Mouse (Mus musculus): ENCODE results near the gene Crtc3. TPM values are rescaled to one million over a fixed set of nuclear protein-coding genes. Genes with fewer than 3 reads are reported as not detected.
A peak's percentile ranks its signal among the peaks of the same experiment; 100 is the strongest.

Crtc3 gene
- total RNA-seq, 2 experiments from 2014 or later: 21.4 to 25.9 TPM

DNA sequence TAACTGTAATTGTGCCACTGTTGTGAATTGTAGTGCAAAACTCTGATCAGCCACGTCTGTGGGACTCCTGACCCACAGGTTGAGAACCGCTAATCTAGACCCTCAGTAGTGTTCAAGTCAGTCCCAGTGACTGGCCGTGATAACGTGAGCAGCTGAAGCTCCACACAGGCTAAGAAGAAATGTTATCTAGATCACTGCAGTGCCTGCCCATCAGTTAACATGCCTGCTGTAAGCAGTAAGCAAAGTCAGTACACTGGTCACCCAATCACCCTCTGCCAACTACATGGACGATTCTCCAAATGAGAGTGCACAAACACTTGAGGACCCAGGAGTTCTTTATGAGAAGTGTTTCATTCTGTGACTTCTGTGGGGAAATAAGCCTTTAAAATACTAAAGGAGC, 3.0 kb downstream of the Crtc3 start:
- no peak for DNase-seq (ENCODE audit: low spot score in 2 of 2)

DNA sequence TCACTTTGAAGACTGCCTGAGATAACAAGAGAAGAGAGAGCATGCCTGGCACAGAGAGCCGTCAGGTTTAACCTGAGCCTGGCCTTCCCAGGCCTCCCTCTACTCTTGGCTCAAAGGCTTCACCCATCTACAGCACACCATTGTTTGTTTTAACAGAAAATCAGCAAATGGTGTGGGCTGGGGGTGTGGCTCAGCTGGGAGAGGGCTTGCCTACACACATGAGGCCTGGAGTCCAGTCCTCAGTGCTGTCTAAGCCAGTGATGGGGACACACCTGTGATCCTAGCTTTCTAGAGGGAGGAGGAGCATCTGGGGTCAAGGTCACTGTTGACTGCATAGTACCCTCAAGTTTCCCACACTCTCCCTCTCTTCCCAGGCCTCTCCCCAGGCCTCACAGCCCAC, 6.0 kb downstream of the Crtc3 start:
- no peak for DNase-seq (ENCODE audit: low spot score in 2 of 2)

DNA sequence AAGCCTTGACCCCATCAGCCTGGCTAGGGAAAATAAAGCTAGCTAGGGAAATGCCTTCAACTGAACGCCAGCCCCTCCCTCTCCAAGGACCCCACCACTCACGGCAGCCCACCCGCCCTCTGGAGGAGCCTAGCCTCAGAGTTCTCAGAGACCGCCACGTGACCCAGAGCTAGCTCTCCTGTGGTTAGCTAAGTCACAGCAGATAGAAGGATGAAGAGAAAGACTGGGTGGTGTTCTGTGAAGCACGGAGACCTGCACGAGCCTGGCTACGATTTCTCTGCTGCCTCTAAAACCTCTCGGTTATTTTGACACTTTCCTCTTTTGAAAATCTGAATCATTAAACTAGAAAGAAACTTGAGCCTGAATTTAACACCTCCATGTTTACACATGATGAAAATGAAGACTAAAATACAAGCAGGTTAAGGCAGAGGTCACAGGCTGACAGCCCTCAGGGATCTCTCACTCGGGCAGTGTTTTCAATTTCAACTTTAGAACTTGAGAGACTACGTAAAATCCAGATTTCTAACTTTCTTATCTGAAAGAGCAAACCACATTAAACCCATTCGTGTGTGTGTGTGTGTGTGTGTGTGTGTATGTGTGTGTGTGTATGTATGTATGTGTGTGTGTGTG, 8.3 kb downstream of the Crtc3 start:
- no peak for DNase-seq (ENCODE audit: low spot score in 2 of 2)

DNA sequence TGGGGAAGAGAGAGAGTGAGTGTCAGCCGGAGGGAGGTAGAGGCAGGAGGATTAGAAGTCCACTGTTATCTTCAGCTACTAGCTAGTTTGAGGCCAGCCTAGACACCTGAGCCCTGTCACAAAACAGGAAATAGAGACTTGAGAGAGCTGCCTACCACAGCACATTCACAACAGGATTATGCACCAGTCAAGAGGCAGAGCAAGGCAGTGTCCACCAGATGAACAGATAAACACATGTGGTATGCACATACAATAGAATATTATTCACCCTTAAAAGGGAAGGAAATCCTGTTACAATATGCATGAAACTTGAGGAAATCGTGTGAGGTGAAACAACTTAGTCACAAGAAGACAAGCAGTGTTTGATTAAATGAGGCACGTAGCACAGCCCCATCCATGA, 16.4 kb downstream of the Crtc3 start:
- DNase-seq (ENCODE audit: low spot score in 2 of 2): no peak

DNA sequence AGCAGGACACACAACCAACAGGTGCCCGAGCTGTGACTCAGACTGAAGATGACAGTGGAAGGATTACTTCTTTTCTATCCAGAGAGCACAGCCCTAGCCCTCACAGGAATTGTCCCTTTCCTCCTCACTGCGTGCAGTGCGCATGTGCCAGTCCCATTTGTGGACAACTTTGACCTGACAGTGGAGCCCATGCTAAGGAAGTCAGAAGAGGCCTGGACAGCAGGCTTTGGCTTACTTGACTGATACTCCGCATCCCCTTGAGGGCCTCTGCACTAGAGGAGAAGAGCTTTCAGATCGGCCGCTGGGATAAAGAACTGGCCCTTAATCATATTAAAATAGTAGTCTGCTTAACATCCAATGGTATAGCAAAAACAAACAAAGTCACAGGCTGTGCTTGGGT, 17.8 kb downstream of the Crtc3 start:
- DNase-seq (ENCODE audit: low spot score in 2 of 2): no peak

DNA sequence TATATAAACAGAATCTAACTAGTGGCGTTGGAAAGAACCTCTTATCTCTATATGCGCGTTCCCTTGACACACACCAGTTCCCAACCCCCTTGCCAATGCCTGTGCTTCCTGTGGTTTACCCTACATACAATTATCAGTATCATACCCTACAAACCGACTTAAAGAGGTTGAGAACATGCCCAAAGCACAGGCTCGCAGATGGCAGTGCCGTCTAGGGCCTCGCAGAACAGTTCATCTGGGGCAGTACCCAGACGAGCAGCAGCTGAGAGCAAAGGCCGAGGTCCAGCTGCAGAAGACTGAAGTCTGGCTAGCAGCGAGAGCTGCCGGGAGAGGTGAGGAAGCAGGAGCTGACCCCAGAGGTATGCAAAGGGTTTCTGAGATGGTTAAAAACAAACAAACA, 21.5 kb downstream of the Crtc3 start:
- DNase-seq (ENCODE audit: low spot score in 2 of 2): no peak

DNA sequence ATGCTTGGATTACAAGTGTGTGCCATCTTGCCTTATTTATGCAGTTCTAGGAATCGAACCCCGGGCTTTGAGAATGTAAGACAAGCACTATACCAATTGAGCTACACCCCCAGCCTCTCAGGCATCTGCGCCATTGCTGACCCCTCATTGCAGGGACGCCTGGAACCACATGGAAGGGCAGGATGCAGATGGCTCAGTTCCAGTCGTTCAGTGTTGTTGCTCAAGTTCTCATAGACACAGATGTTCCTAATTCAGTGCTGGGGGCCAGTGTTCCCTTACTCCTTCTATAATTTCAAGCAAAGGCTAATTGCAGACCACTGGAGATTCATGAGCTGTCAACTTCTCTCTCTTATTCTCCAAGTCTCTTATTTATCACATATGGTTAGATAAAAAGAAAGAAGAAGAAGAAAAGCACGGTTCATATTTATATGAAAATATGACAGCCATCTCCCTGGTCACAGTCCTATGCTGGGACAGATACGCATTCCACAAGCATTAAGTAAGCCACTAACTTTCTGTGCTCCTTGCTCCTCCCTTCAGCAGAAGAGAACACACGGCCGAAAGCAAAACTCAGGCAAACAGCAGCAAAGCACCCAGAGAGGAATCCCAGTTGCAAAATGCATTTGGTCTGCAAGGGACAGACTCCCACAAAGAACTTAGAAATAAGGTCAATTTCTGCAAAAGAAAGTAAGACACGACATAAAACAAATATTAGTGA, 22.3 kb downstream of the Crtc3 start:
- DNase-seq (ENCODE audit: low spot score in 2 of 2): no peak

DNA sequence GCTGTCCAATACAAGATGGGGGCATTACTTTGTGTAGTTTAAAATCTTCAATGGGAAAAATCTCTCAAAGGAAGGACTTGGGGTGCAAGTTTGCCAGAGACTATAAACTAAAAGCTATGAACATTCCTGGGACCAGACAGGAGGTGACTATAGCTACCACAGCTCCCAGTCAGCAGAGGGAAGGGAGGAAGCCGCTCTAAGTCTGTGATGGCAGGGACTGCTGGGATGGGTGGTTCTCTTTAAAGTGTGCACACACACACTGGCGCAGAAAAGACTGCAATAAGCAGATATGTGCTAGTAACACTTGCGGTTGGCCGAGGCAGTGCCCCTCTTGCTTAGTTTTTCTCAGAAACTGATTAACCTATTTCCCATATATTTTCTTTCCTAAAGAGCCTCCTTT, 27.6 kb downstream of the Crtc3 start:
- no peak for DNase-seq (ENCODE audit: low spot score in 2 of 2)

DNA sequence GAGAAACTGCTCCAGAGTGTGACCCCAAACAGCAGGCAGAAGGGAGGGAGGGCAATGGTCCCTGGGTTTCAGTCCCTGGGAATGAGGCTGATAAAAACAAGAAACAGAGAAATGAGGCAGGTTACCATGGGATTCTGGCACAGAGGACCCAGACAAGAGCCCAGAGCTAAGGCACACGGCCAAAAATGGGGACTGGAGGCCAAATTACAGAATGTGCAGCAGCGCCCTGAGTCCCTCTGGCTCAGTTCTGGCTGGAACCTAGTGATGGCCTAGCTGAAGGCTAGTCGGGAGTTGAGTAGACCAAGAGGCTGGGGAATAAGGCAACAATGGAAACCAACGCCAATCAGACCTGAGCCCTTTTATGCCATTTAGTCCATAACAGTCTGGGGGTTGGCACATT, 28.1 kb downstream of the Crtc3 start:
- peak; percentile 89 to 90 for DNase-seq (ENCODE audit: low spot score in 2 of 2)

DNA sequence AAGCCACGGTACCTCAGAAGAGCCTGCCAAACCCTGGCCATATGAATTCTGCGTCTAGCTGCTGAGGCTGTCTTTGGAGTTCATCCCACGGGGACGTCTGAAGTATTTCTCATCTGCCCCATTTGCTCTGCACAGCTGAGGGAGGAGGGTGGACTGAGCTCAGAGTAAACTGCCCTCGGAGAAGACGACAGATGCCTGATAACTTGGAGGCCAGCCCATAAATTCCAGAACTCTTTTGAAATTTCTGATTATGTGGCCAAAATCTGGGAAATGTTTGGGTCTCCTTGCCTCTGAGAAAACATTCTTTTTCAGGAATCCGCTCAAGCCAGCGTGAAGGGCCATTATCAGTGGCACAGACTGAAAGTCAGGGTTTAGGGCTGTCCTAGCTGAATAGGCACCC, 30.8 kb downstream of the Crtc3 start:
- no peak for DNase-seq (ENCODE audit: low spot score in 2 of 2)

DNA sequence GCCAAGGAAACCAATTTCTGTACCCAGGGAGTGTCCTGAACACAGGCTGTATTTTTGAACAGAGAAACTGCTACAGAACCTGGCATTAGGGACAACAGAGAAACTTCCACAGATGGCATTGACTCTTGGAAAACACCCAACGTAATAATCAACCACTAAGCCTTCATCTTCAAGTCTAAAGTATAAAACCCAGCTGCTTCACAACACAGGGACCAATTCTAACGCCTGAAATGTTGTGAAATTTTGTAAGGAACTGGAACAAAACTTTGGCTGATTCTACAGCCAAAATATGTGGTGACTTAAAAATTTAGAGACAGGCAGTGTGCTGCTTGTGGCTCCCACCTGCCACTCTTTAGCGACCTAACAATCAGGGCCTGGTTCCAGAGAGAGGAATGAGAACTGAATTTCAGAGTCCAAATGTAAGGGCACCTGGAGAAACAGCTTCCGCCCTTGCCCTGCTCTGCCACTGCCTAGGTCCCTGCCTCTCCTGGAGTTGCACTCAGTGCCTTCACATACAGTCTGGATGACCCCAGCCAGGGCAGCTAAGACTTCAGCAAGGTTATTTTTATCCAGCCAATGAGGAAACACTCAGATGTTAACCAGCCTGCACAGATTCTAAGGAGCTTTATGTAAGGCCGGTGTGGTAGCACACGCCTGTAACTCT, 33.2 kb downstream of the Crtc3 start:
- DNase-seq (ENCODE audit: low spot score in 2 of 2): no peak

DNA sequence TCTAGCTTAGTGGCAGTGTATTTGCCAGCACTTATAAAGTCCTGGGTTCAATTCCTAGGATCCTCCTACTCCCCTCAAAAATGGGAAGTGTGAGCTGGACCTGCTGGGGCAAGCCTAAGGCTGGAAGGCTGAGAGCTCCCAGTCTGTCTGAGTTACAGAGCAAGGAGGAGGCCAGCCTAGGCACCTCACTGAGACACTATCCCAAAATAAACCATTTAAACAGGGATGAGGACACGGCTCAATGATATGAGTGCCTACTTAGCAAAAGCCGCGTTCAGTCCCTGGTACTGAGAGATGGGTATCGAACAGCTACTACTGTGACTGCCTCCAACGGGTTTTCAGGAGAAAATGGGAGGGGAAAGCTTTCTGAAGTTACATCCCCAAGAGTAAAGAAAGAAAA, 33.8 kb downstream of the Crtc3 start:
- DNase-seq (ENCODE audit: low spot score in 2 of 2): no peak

DNA sequence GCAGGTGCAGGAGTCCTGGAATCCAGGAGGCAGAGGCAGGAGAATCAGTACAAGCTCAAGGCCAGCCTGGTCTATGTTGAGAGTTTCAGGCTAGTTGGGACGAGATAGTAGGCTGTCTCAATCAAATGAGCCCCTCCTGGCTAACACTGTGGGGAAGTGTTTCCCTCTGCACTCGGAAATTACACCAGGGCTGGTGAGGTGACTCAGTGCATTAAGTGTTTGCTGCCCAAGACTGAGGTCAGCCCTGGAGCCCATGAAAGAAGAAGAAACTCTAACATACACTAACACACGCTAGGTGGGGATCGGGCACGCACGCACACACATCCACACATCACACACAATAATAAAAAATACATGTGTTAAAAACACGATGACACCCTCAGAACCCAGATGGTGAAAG, 34.3 kb downstream of the Crtc3 start:
- no peak for DNase-seq (ENCODE audit: low spot score in 2 of 2)

DNA sequence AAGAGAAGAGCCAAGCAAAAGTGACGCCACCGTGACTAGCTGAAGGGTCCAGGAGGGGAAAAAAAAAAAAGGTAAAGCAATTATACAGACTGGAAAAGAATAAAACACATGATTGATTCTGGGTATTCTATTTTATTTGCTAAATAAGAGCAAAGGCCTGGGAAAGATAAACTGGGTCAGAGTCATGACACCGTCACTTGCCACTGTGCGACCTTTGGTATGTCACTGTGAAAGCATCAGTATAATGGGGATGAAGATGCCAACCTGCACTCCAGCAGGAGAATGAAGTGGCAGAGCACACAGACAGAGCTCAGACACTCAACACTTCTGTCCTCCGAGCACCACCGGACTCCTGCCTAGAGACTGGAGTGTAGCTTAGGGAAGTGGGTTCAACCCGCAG, 34.7 kb downstream of the Crtc3 start:
- no peak for DNase-seq (ENCODE audit: low spot score in 2 of 2)

DNA sequence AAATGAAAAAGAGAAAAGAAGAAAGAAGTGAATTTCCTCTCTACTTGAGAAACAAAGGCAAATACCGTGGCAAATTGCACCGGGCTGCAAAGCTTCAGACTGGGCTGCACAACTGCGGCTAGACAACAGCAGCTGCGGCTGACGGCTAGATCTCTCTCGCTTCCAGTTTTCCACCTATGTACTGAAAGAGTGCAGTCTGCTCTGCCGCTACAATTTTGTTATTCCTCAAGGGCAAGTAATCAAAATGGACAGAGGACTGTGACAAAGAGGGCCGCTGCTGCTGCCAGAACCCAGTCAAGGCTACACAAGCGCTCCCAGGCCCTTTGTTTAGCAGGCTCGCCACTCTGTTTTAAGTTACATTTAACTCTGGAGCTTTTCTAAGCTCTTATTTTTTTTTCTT, 35.6 kb downstream of the Crtc3 start:
- DNase-seq (ENCODE audit: low spot score in 2 of 2): no peak

DNA sequence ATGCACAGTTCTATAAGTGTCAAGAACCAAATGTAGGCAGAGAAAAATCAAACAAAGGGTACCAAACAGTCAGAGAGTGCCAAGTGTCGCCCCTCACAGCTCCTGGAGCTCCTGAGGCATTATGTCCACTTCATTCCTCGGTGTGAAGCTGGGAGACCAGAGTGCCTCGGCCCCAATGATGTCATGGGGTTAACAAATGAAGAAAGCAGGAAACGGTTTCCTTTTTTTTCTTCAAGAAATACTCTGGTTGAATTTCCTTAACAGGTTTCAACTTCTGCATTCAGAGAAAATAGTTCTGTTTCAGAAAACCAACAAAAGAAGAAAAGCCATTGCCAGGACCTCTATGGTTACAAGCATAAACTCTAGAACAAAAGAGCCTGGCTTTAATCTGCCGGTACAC, 36.4 kb downstream of the Crtc3 start:
- DNase-seq (ENCODE audit: low spot score in 2 of 2): no peak

DNA sequence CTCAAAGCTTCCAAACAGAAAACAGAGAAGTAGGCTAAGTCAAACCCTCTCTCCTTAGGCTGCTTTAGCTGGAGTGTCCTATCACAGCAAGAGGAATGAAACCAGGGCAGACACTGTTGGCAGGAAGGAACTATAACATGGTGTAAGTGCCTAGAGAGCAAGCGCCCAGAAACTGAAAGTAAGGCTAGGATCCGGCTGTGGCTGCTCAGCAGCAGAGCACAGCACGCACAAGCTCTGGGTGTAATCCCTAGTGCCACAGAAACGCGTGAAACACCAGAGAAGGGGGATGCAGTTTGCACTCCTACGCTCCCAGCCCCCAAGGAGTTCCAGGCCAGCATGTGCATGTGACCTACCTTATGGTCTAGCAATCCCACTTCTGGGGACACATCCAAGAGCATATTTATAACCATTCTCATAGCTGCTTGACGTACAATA, 41.2 kb downstream of the Crtc3 start:
- peak in 1 of 2 experiments; percentile 48 for DNase-seq (ENCODE audit: low spot score in 2 of 2)

DNA sequence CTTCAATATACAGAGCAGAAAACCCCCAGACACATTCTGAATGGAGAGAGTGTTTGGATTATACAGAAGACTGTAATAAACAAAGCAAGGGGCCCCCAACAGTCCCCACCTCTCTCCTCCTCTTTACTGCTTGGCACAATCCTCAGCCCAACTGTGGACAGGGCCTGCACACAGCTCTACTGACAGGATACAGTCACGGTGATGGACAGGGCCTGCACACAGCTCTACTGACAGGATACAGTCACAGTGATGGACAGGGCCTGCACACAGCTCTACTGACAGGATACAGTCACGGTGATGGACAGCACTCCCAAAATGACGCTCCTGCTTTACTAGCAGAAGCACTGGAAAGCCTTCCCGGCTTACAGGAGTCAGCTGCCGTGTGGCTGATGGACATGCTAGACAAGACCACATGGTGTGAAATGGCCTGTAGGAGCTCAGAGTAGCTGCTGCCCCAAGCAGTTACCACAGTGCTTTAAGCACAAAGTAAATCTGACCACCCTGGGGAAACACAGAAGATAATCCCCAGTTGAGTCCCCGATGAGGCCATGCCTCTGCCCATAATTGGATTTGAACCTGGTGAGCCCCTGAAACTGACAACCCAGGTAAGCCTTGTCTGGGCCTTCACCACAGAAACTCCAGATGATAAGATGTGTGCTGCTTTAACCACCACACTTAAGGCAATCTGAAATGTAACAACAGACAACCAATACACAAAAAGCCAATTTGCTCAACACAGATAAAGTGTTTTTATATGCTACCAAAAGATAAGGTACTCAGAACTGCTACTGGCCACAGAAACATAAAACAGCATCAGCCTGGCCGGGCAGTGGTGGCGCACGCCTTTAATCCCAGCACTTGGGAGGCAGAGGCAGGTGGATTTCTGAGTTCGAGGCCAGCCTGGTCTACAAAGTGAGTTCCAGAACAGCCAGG, 42.3 kb downstream of the Crtc3 start:
- no peak for DNase-seq (ENCODE audit: low spot score in 2 of 2)

DNA sequence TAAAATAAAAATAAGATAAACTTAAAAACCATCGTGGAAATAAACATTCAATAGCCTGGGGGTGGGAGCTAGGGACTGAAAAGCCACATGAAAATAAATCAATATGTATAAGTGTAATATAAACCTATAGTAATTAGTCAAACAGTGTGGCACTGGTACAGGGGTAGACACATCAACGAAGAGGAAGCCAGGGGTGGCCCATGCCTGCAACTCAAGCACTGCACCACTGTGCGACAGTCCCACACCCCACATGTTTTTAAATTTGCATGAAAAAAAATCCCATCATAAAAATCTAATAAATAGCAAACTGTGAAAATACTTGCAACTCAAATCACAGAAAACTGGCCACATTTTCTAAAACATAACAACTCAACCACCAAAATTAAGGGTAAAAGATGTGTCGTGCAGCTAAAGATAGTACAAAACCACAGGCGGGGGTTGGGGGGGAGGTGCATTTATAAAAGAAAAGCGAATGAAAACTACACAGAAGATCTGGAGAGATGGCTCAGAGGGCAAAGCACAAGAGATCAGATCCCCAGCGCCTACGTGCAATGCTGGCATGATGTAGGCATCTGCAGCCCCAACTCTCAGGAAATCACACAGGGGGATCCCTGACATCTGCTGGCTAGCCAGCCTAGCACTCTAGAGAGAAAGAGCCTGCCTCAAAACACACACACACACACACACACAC, 45.6 kb downstream of the Crtc3 start:
- no peak for DNase-seq (ENCODE audit: low spot score in 2 of 2)

DNA sequence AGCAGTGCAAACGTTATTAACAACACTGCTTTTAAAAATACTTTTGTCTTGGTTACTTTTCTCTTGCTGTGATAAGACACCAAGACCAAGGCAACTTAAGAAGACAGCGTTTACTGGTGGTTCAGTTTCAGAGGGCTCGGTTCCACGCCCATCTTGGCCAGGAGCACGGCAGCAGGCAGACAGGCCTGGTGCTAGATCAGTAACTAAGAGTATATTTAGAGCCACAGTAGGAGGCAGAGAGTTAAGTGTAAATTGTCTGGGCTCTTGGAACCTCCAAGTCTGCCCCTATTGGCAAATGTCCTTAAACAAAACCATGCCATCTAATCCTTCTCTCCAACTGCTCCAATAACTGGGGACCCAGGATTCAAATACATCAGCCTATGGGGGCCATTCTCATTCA, 46.1 kb downstream of the Crtc3 start:
- DNase-seq (ENCODE audit: low spot score in 2 of 2): no peak

DNA sequence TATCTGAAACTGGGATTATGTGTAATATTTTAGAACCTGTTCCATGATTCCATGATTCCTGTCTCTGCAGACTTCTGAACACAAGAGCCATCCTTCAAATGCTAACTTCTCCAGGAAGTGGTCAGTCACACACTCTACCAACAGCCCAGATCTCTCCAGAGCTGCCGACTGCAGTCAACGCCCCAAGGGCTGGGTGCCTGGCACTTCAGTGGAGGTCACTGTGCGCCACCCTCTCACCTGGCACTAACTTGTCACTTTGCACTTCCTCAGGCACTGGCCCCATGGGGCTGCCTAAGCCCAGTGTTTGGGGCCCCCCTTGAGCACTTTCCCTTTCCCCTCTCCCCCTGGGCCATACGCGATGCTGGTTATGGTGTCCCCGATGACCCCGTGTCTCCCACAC, 46.8 kb downstream of the Crtc3 start:
- no peak for DNase-seq (ENCODE audit: low spot score in 2 of 2)

Data from layer of hippocampus, postnatal 10 days (tissue).